Mouse (Mus musculus) B cell, adult 2 months (primary cell): ENCODE data around the gene Med15.

Source experiments
- DNase-seq, 2 experiments: peaks; one replicate each; pipeline ENCODE4 v3.0.0; 2022

Gene Med15

GRCm38 (mm10) chr16:17732021-17732420 lies 670 bp downstream of the Med15 start:
- DNase-seq = no peak

GRCm38 (mm10) chr16:17729974-17730373 lies 2.7 kb downstream of the Med15 start:
- no peak for DNase-seq

GRCm38 (mm10) chr16:17727179-17727861 lies 5.4 kb downstream of the Med15 start:
- peak; percentile 63 to 72 for DNase-seq

GRCm38 (mm10) chr16:17724448-17724847 lies 8.2 kb downstream of the Med15 start:
- peak; percentile 16 to 21 for DNase-seq

- no peak for DNase-seq
These were observed 9.4 kb downstream of the Med15 start for GRCm38 (mm10) chr16:17723325-17723626.

- peak; percentile 88 to 90 for DNase-seq
These were observed 10.0 kb downstream of the Med15 start for GRCm38 (mm10) chr16:17722461-17723324.

GRCm38 (mm10) chr16:17721822-17722460 lies 10.8 kb downstream of the Med15 start:
- peak; percentile 4 to 10 for DNase-seq

- DNase-seq = no peak
These were observed 11.4 kb downstream of the Med15 start for GRCm38 (mm10) chr16:17721114-17721808.

GRCm38 (mm10) chr16:17717791-17718190 lies 14.9 kb downstream of the Med15 start:
- no peak for DNase-seq

GRCm38 (mm10) chr16:17707541-17707940 lies 25.1 kb downstream of the Med15 start:
- DNase-seq = no peak

GRCm38 (mm10) chr16:17701043-17701405 lies 31.7 kb downstream of the Med15 start:
- no peak for DNase-seq

- no peak for DNase-seq
These were observed 32.2 kb downstream of the Med15 start for GRCm38 (mm10) chr16:17700386-17701042.

GRCm38 (mm10) chr16:17694860-17695259 lies 37.8 kb downstream of the Med15 start:
- no peak for DNase-seq

- no peak for DNase-seq
These were observed 62.8 kb downstream of the Med15 start for GRCm38 (mm10) chr16:17669886-17670285.

GRCm38 (mm10) chr16:17665568-17665967 lies 67.1 kb downstream of the Med15 start:
- DNase-seq = no peak

GRCm38 (mm10) chr16:17656212-17656871 lies 76.3 kb downstream of the Med15 start:
- DNase-seq = no peak

- DNase-seq = no peak
These were observed 78.4 kb downstream of the Med15 start for GRCm38 (mm10) chr16:17654188-17654795.

- no peak for DNase-seq
These were observed 79.1 kb downstream of the Med15 start for GRCm38 (mm10) chr16:17653601-17654000.

- no peak for DNase-seq
These were observed 80.1 kb downstream of the Med15 start for GRCm38 (mm10) chr16:17652607-17653006.

GRCm38 (mm10) chr16:17650711-17651110 lies 82.0 kb downstream of the Med15 start:
- no peak for DNase-seq

- DNase-seq = no peak
These were observed 82.6 kb downstream of the Med15 start for GRCm38 (mm10) chr16:17649925-17650605.
